Mouse (Mus musculus): ENCODE data around the gene Lactb. TPM values are rescaled to one million over a fixed set of nuclear protein-coding genes. Genes with fewer than 3 reads are reported as not detected.

The Lactb gene
- polyA plus RNA-seq, 1 experiment from 2014 or later = 8.5 TPM

GRCm38 (mm10) chr9:66937507-66937906 is 37.8 kb downstream of the Lactb start:
- Histone ChIP-seq H3K4me3 (ENCODE audit: control insufficient read depth in 1 of 2, insufficient read depth in 1 of 2, low read depth in 1 of 2, low read length in 2 of 2) (no peak overlapping the region), H3K9me3 (ENCODE audit: control insufficient read depth, low read length) (no peaks in the 10 kb centered on the region), H3K4me2 (ENCODE audit: low read length) (no peak overlapping the region), H3K36me3 (ENCODE audit: control insufficient read depth, insufficient read depth, low read length) (no peaks in the 10 kb centered on the region), H3K4me1 (ENCODE audit: control insufficient read depth in 2 of 2, insufficient read depth in 2 of 2, low read length in 2 of 2) (peaks cover 2 to 6% of the 10 kb centered on the region in 2 experiments; a peak in 1 of 4 replicates), H3K9ac (ENCODE audit: low read length) (no peak overlapping the region), H3K27me3 (ENCODE audit: control insufficient read depth, insufficient read depth, low read length) (no peaks in the 10 kb centered on the region), H3K27ac (replicated peaks in 1 of 2; ENCODE audit: control insufficient read depth in 1 of 2, insufficient read depth in 1 of 2, low read depth in 2 of 2, low read length in 2 of 2) (no peak overlapping the region)
- WGBS = 46% methylated on average over 8 of the region's 8 CpGs
- no peak for ATAC-seq (ENCODE audit: insufficient number of reproducible peaks, insufficient read depth, low FRiP score, low read depth)

- no peaks in the 10 kb centered on the region for H3K36me3 ChIP-seq (ENCODE audit: control insufficient read depth, insufficient read depth, low read length)
- no peak overlapping the region for H3K4me2 ChIP-seq (ENCODE audit: low read length)
- H3K4me1 ChIP-seq (ENCODE audit: control insufficient read depth in 2 of 2, insufficient read depth in 2 of 2, low read length in 2 of 2) = peaks cover 2 to 6% of the 10 kb centered on the region in 2 experiments; a peak in 1 of 4 replicates
- no peak overlapping the region for H3K4me3 ChIP-seq (ENCODE audit: control insufficient read depth in 1 of 2, insufficient read depth in 1 of 2, low read depth in 1 of 2, low read length in 2 of 2)
- no peaks in the 10 kb centered on the region for H3K27me3 ChIP-seq (ENCODE audit: control insufficient read depth, insufficient read depth, low read length)
- no peaks in the 10 kb centered on the region for H3K9me3 ChIP-seq (ENCODE audit: control insufficient read depth, low read length)
- 72% methylated on average over 19 of the region's 19 CpGs for WGBS
- ATAC-seq (ENCODE audit: insufficient number of reproducible peaks, insufficient read depth, low FRiP score, low read depth) = no peak
- H3K27ac ChIP-seq (replicated peaks in 1 of 2; ENCODE audit: control insufficient read depth in 1 of 2, insufficient read depth in 1 of 2, low read depth in 2 of 2, low read length in 2 of 2) = no peak overlapping the region
- H3K9ac ChIP-seq (ENCODE audit: low read length) = no peak overlapping the region
Measured at GRCm38 (mm10) chr9:66933869-66934808, 41.1 kb downstream of the Lactb start.

- Histone ChIP-seq H3K27ac (replicated peaks in 1 of 2; ENCODE audit: control insufficient read depth in 1 of 2, insufficient read depth in 1 of 2, low read depth in 2 of 2, low read length in 2 of 2) (no peak overlapping the region), H3K4me2 (ENCODE audit: low read length) (no peak overlapping the region), H3K27me3 (ENCODE audit: control insufficient read depth, insufficient read depth, low read length) (no peaks in the 10 kb centered on the region), H3K36me3 (ENCODE audit: control insufficient read depth, insufficient read depth, low read length) (no peaks in the 10 kb centered on the region), H3K9me3 (ENCODE audit: control insufficient read depth, low read length) (no peaks in the 10 kb centered on the region), H3K9ac (ENCODE audit: low read length) (no peak overlapping the region), H3K4me1 (ENCODE audit: control insufficient read depth in 2 of 2, insufficient read depth in 2 of 2, low read length in 2 of 2) (no peaks in the 10 kb centered on the region), H3K4me3 (ENCODE audit: control insufficient read depth in 1 of 2, insufficient read depth in 1 of 2, low read depth in 1 of 2, low read length in 2 of 2) (no peak overlapping the region)
- no peak for ATAC-seq (ENCODE audit: insufficient number of reproducible peaks, insufficient read depth, low FRiP score, low read depth)
- WGBS = 53% methylated on average over 7 of the region's 7 CpGs
Measured at GRCm38 (mm10) chr9:66930351-66930750, 44.9 kb downstream of the Lactb start.

GRCm38 (mm10) chr9:66927696-66928402 is 47.4 kb downstream of the Lactb start:
- Histone ChIP-seq H3K9ac (ENCODE audit: low read length) (no peak overlapping the region), H3K36me3 (ENCODE audit: control insufficient read depth, insufficient read depth, low read length) (no peaks in the 10 kb centered on the region), H3K27ac (replicated peaks in 1 of 2; ENCODE audit: control insufficient read depth in 1 of 2, insufficient read depth in 1 of 2, low read depth in 2 of 2, low read length in 2 of 2) (no peak overlapping the region), H3K9me3 (ENCODE audit: control insufficient read depth, low read length) (no peaks in the 10 kb centered on the region), H3K4me1 (ENCODE audit: control insufficient read depth in 2 of 2, insufficient read depth in 2 of 2, low read length in 2 of 2) (no peaks in the 10 kb centered on the region), H3K27me3 (ENCODE audit: control insufficient read depth, insufficient read depth, low read length) (no peaks in the 10 kb centered on the region), H3K4me3 (ENCODE audit: control insufficient read depth in 1 of 2, insufficient read depth in 1 of 2, low read depth in 1 of 2, low read length in 2 of 2) (no peak overlapping the region), H3K4me2 (ENCODE audit: low read length) (no peak overlapping the region)
- 81% methylated on average over 8 of the region's 8 CpGs for WGBS
- ATAC-seq (ENCODE audit: insufficient number of reproducible peaks, insufficient read depth, low FRiP score, low read depth) = no peak

GRCm38 (mm10) chr9:66925853-66926252 is 49.4 kb downstream of the Lactb start:
- 68% methylated on average over 3 of the region's 3 CpGs for WGBS
- Histone ChIP-seq H3K4me1 (ENCODE audit: control insufficient read depth in 2 of 2, insufficient read depth in 2 of 2, low read length in 2 of 2) (no peaks in the 10 kb centered on the region), H3K4me3 (ENCODE audit: control insufficient read depth in 1 of 2, insufficient read depth in 1 of 2, low read depth in 1 of 2, low read length in 2 of 2) (no peak overlapping the region), H3K27me3 (ENCODE audit: control insufficient read depth, insufficient read depth, low read length) (no peaks in the 10 kb centered on the region), H3K36me3 (ENCODE audit: control insufficient read depth, insufficient read depth, low read length) (no peaks in the 10 kb centered on the region), H3K9me3 (ENCODE audit: control insufficient read depth, low read length) (no peaks in the 10 kb centered on the region), H3K4me2 (ENCODE audit: low read length) (no peak overlapping the region), H3K27ac (replicated peaks in 1 of 2; ENCODE audit: control insufficient read depth in 1 of 2, insufficient read depth in 1 of 2, low read depth in 2 of 2, low read length in 2 of 2) (no peak overlapping the region), H3K9ac (ENCODE audit: low read length) (no peak overlapping the region)
- no peak for ATAC-seq (ENCODE audit: insufficient number of reproducible peaks, insufficient read depth, low FRiP score, low read depth)

GRCm38 (mm10) chr9:66922076-66922475 is 53.2 kb downstream of the Lactb start:
- Histone ChIP-seq H3K36me3 (ENCODE audit: control insufficient read depth, insufficient read depth, low read length) (no peaks in the 10 kb centered on the region), H3K4me1 (ENCODE audit: control insufficient read depth in 2 of 2, insufficient read depth in 2 of 2, low read length in 2 of 2) (peaks cover 2 to 7% of the 10 kb centered on the region in 2 experiments; a peak in 3 of 4 replicates), H3K4me2 (ENCODE audit: low read length) (no peak overlapping the region), H3K9me3 (ENCODE audit: control insufficient read depth, low read length) (no peaks in the 10 kb centered on the region), H3K27ac (replicated peaks in 1 of 2; ENCODE audit: control insufficient read depth in 1 of 2, insufficient read depth in 1 of 2, low read depth in 2 of 2, low read length in 2 of 2) (no peak overlapping the region), H3K27me3 (ENCODE audit: control insufficient read depth, insufficient read depth, low read length) (no peaks in the 10 kb centered on the region), H3K4me3 (ENCODE audit: control insufficient read depth in 1 of 2, insufficient read depth in 1 of 2, low read depth in 1 of 2, low read length in 2 of 2) (no peak overlapping the region), H3K9ac (ENCODE audit: low read length) (no peak overlapping the region)
- 78% methylated on average over 1 of the region's 1 CpGs for WGBS
- no peak for ATAC-seq (ENCODE audit: insufficient number of reproducible peaks, insufficient read depth, low FRiP score, low read depth)

- 10% methylated on average over 6 of the region's 6 CpGs for WGBS
- no peaks in the 10 kb centered on the region for H3K27me3 ChIP-seq (ENCODE audit: control insufficient read depth, insufficient read depth, low read length)
- no peak overlapping the region for H3K4me3 ChIP-seq (ENCODE audit: control insufficient read depth in 1 of 2, insufficient read depth in 1 of 2, low read depth in 1 of 2, low read length in 2 of 2)
- H3K27ac ChIP-seq (replicated peaks in 1 of 2; ENCODE audit: control insufficient read depth in 1 of 2, insufficient read depth in 1 of 2, low read depth in 2 of 2, low read length in 2 of 2) = no peak overlapping the region
- no peaks in the 10 kb centered on the region for H3K36me3 ChIP-seq (ENCODE audit: control insufficient read depth, insufficient read depth, low read length)
- ATAC-seq (ENCODE audit: insufficient number of reproducible peaks, insufficient read depth, low FRiP score, low read depth) = no peak
- peaks cover 3 to 20% of the 10 kb centered on the region in 2 experiments for H3K4me1 ChIP-seq (ENCODE audit: control insufficient read depth in 2 of 2, insufficient read depth in 2 of 2, low read length in 2 of 2)
- H3K9me3 ChIP-seq (ENCODE audit: control insufficient read depth, low read length) = no peaks in the 10 kb centered on the region
- H3K9ac ChIP-seq (ENCODE audit: low read length) = no peak overlapping the region
- H3K4me2 ChIP-seq (ENCODE audit: low read length) = peak overlapping the region; percentile 89
Measured at GRCm38 (mm10) chr9:66920488-66921279, 54.6 kb downstream of the Lactb start.

Data from heart, embryonic 14.5 days (tissue).